Mouse (Mus musculus) heart, adult 8-10 months (tissue): Measurements from ENCODE around the gene Paqr7. TPM values are rescaled to one million over a fixed set of nuclear protein-coding genes. Genes with fewer than 3 reads are reported as not detected.
A peak's percentile ranks its signal among the peaks of the same experiment; 100 is the strongest.

ENCODE experiments used
- DNase-seq: peaks from one replicate; pipeline ENCODE4 v3.0.0; 2022; ENCODE audit warnings: low spot score
- total RNA-seq, 4 experiments: library from RNA; stranded (reverse); gene quantifications; 2 replicates each; pipeline ENCODE4 v1.2.4; 2022

Gene Paqr7
- 10 to 100 TPM; 15.8 to 28.8 (median 20.2) TPM for total RNA-seq

DNA sequence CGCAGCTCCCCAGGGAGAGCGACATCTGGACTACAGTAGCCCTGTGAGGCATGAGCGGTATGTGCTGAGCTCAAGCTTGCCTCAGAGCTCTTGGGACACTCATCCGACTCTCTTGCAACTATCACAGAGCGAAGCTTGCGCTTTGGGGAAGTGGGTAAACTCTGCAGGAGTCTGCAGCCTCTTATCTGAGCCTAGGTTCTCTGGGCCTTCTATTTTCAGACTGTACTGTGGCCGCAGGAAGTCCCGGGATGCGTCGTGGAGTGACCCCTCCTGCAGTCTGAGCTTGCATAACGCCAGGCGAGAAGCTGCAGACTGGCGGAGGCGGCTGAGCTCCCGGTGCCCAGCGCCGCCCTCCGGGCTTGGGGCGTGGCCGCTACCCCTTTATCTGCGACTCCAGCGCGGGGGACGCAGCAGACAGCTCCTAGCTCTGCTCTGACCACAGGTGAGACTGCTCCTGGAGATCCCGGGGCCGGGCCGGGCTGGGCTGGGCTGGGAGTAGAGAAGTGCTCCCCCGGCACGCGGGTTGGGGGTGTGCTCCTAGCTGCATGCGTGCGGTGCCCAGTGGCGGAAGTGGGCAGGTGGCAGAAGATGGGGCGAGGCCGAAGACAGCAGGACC is at the start of gene Paqr7:
Paqr7 (plus strand) TSS at position 103 of the 616 bp plus-strand sequence.
- DNase-seq: peak; percentile 66

DNA sequence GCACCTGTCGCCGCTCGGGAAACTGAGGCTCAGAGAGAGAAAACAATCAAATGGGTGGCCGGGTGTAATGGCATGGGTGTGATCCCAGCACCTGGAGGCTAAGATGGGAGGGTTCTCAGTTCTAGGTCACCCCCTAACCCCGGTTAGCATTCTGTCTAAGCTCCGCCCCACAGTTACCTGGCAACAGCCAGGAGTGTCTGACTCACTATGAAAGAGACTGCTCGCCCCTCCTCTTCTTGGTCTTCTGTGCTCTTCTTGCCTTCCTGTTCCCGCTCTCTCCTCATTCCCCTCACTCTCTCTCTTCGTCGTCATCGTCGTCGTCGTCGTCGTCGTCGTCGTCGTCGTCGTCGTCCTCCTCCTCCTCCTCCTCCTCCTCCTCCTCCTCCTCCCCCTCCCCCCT is 48.5 kb upstream of the Paqr7 start:
- DNase-seq: no peak

DNA sequence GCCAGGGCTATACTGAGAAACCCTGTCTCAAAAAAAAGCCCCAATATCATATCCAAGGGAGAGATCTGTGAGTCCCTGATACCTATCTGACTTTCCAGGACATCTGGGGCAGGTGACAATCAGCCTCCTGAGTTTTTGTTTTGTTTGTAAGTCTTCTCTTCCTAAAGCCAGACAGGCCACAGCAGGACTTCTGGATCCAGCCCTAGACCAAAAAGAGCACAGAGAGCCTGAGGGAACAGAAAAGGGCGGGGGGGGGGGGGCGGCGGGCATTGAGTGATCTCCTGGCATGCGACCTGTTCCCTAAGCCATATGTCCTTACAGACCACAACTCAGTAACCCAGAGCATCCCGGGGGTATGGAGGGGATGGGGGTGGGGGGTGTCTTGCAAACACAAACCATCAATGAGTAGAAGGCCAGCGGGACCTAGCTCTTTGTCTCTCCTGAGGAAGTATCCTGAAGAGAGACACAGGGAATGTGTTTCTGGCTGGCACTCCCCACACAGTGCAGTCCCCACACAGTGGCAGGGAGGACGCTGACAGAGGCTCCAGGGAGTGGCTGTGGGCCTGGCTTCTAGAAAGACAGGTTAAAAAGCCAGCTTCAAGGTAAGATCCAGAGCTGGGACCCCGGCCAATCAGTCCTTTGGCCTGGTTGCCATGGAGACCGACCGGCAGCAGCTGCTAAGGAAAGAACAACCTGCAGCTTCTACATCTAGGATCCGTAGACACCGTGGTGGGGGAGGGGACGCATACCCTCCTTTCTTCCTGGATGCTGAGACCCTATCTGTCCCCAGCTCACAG is 46.7 kb upstream of the Paqr7 start:
- no peak for DNase-seq

DNA sequence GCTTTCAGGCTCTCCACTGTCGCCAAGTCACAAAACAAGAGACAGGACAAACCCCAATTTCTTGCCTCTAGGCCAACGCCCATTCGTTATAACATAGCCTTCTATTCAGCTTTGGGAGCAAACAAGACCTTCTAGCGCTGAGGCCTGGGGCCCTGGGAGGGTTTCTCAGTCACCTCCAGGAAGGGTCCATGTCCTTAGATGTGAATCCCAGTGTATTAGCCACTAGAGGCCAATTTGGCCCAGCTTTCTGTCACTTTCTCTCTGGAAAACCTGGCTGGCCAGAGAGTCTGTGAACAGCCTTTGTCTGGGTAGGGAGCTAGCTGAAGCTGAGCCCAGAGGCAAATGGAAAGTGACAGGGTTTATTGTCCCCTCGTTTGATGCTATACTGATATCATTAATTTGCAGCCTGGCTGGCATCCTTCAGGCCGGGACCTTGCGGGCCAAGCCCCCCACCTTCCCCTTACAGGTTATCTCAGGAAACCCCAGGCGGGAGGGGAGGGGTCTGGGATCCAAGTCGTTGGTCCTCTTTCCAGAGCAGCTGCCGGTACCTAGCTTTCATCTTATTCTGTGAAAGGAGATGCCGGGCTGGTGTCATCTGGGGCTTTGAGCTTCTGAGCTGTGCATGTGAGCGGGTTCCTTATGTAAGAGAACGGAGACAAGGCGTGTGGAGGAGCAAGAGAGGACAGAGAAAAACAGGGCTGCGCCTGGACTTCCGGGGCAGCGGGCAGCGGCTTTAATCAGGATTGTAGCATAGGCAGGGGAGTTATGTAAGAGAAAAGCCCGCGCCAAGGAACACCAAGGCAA is 45.9 kb upstream of the Paqr7 start:
- DNase-seq: no peak

DNA sequence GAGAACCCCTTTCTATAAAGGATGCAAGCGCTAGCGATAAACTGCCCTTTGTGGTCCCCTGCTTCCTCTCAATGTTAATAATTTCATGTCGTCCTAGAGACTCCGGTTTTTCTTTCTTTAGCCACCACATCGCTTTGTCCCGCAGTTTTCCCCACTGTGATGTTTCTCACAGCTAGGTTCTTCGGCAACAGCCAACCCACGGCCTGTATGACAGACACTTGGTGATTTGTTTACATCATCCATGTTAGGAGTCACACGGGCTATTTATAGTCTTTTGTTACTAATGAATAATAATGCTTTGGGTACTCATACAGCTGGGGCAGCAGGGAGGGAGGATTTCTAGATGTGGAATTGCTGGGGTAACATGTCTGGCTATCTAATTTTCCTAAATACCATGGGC is 45.0 kb upstream of the Paqr7 start:
- DNase-seq: no peak

DNA sequence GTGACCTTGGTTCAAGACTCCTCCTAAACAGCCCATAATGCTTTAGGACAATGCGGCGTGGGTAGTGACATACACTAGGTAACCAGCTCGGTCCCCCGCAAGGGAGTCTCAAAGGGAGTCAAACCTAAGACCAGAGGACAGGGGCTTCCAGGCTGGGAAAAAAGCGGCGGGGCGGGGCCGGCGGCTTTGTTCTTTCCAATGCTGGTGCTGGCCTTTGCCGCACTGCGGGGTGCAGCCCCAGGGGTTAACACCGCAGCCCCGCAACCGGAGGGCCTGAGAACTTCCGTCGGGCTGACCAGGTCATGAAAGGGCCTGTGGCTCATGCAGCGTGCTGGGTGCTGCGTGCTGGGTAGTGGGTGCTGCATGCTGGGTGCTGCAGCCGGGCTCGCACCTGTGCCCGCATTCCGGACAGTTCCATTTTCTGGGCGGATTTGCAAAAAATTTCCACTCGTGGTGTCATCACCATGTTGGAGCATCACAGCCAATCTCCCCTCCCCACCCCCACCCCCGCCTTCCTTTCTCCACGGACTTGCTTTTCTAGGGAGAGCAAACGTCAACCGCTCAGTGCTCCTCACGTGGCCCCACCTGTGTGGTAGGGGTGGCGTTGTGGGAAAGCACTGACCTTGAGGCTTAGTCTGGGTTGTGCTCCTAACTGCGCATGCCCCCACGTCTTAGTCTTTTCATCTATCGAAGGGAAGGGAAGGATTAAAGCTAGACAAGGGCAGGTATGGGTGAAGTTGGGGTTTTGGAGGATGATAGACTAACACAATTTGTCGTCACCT is 42.7 kb upstream of the Paqr7 start:
- DNase-seq: no peak

DNA sequence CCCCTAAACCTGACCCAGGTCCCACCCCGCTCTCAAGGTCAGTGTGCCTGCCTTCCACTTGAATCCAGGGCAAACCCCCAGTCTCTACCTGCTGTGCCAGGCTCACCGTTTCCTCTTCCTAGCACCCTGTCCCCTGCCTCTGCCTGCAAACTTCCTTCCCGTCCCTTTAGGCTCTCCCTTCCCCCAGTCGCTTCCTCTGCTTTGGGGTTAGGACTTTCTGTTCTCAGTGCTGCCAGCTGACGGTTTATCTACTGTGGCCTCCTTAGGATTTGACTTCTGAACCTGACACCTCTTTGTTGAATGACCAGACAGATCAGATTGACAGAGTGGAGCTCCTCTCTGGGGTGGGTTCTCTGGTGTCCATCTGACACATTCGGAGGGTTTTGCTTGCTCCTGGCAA is 41.2 kb upstream of the Paqr7 start:
- no peak for DNase-seq

DNA sequence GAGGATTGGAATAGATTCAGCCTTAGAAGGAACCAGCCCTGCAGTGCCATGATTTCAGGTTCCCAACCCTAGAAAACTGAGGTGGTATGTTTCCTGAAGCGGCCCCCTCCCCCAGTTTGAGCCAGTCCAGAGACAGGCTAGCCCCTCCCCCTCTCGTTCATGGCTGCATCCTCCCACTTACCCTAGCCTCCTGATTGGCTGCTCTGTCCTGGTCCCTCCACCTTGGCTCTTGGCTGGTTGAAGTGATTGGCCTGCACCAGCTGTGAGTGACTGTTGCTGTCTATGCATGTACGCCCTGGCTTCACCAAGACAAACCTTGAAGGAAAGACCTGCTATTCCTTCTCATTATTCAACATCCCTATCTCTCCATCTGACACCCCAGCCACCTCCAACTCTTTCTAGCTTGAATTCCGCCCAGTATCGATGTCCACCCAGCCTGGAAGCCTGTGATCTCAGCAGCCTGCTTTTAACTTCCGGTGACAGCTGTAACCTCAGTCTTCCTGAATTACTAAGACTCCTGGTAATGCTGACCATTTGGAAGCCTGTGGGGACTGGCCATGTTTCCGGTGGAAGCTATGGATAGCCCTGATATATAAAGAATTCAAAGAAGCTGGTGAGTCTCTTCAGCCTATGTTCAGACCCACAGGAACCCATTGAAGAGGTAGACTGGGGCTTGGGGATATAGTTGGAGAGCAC is 39.2 kb upstream of the Paqr7 start:
- DNase-seq: no peak

DNA sequence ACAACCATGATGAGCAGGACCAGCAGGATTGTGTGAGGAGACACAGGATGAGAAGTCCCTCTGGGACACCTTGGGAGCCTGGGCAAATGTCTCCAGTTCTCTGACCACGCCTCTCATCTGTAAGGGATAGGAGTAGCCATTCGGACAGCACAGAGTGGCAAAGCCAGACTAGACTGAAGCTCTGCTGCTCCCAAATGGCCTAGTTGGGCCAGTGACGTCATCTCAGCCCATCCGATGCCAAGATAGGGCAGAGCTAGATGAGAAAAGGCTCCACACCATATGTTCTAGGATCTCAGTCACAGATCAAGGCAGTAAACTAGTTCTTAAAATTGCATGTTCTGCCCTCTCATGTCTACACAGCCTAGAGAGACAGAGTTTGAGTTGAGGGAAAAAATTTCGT is 37.6 kb upstream of the Paqr7 start:
- DNase-seq: no peak

DNA sequence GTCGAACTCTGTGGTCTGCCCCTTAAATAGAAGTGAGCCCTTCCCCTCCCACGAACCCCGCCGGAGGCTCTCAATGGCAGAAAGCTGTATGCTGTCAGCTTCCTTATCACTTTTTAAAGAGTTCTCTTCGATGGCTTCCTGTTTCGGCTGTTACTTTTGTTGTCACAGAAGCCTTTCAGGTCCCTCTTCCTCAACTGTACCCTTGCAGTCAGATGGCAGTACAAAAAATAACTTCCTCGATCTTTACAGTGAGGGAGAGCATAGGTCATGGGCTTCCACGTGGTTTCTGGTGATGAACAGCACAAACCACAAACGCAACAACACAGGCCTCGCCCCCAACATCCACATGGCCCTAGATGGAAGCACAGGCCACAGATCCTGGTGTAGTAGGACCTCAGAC is 36.2 kb upstream of the Paqr7 start:
- no peak for DNase-seq

DNA sequence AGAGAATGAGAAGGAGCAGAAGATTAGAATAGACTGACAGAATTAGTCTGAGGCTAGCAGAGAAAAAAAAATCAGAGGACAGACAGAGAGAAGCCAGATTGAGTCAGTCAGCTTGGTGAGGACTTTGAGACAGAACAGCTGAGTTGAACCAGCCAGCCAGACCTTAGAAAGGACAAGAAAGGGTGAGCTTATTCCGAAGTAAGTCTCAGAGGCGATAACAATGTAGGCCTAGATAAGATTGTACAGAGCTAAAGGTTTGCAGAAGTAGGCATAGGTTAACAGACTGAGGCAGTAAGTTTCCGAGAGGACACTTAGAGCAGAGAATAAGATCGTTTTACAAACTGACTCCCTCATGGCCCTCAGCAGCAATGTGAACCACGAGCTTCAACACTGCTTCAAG is 35.2 kb upstream of the Paqr7 start:
- DNase-seq: no peak

DNA sequence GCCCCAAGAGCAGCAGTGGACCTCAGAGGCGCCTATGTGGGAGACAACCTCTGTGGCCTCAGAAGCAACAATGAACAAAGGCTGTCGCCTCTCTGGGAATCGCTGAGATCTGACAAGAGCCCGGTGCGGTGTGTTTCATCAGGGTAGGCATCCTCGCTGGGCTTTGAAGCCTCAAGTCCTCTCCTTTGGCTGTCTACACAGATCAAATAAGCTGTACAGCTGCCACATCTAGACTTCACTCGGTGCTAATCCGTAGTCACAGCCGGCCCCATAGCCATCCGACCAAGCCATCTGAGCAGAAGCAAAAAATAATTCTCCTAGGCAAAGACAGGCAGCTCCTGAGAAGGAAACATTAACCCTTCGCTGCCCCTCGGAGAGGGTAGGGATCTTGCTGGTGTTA is 30.7 kb upstream of the Paqr7 start:
- DNase-seq: no peak

DNA sequence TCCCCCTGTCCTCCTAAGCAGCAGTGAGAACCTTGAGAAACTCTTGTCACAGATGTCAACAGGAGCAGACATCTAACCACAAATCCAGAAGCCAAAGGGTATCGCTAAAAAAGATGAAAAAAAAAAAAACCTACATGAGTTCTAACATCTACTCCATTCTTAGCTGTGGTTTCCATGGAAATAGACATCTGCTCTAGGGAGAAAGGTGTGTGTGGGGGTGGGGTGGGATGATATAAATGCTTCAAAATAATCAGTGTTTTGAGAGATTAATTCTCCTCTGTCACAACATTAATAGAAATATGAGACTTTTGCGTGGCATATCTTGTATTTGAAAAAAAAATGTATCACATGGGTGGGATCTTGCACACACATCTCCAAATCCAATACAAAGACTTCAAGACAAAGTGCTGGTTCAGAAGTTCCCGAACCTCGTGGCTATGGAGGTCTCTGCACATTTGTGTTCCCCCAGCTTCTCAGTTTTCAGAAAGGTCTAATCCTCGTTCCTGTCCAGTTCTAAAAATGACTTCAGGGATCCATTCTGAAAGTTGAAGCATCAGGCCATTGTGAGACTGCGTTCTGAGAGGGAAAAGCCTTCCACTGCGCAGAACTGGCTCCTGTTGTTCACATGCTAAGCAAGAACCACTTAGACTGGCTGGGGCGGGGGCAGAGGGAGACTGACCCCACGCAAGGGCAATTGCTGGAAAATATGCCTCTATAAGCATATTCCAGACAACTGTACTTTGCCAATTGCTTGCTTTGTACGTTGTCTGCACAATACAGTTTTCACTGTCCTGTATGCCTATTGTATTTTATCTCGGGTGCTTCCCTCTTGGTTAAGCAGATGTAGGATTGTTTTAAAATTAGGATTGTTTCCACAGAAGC is 29.9 kb upstream of the Paqr7 start:
- no peak for DNase-seq

DNA sequence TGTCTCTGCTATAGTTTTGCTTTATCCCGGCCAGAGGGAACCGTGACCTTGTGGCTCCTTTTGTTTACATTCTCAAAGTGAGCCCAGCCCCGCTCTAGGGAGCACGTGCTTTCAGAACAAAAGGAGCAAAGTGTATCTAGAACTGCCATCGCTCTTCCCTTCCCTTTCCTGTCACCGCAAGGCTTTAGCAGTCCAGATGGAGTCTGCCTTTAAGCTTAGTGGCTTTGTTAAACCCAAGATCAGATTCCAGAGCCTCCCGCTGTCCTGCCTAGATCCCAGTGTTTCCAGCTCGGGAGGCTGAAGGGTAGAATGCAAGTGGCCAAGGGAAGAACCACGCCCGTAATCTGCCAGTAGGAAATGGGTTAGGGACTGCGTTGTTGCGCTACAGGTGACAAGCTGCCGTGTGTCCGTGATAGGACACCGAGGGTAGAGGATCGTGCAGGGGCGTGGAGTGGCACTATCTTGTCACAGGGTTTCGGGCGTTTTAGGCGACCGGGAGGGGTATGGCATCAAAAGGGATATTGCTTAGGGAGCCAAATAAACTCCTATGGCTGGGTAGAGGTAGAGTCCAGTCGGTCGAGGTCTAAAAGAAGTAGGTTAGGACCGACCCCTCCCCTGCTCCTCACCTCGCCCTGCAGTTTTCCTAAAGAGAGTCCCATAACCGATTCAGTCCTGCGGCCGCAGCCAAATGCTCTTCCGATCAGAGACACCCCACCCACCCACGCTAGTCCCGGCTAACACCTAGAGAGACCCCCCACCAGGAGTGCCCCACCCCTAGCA is 28.9 kb upstream of the Paqr7 start:
- DNase-seq: peak; percentile 26

DNA sequence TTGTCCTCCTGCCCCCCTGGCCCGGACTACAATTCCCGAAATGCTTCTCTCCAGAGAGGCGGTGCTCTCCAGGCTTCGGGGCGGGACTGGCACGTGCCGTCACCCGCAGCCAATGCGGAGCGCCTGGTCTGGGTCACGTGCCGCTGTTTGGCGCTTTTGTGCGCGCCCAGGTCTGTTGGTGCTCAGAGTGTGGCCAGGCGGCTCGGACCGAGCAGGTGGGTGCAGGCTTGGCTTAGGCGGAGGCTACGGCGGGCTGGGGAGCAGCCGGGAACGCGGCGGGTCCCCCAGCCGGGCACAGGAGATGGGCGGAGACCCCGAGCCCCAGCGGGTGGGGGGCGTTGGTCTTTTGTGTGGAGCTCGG is 28.3 kb upstream of the Paqr7 start, which contains the start of gene Stmn1:
Stmn1 (plus strand) TSS at position 106 of the 361 bp plus-strand sequence.
- DNase-seq: peak; percentile 92

DNA sequence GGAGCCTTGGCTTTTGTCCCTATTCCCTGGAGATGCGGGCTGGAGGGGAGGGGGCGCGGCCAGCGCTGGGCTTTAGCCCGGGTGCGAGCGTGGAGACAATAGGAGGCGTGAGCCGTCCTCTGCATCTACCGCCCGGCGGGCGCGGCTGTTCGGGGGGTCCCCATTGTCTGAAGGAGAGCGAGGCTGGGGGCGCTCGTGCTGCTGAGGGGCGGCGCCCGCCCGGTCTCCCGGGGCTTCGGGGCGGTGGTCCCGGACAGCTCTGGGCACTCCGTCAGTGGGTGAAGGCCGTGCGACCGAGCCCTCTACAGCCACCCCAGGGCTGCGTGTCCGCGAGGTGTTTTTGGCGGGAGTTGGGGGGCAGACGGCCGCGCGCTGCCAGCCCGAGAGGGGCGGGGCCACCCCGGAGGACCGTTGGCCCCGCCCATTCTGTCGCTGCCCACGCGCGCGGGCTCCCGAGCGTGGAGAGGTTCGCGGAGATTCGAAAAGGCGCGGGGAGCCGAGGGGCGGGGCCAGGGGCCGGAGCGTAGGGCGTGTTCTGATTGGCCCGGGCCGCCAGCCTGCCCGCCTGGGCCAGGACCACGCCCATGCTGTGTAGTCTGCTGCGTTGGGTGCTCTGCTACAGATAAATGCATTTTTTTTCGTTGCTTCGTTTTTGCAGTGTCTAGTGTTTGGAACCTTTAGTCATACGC is 27.8 kb upstream of the Paqr7 start:
- DNase-seq: peak; percentile 88

DNA sequence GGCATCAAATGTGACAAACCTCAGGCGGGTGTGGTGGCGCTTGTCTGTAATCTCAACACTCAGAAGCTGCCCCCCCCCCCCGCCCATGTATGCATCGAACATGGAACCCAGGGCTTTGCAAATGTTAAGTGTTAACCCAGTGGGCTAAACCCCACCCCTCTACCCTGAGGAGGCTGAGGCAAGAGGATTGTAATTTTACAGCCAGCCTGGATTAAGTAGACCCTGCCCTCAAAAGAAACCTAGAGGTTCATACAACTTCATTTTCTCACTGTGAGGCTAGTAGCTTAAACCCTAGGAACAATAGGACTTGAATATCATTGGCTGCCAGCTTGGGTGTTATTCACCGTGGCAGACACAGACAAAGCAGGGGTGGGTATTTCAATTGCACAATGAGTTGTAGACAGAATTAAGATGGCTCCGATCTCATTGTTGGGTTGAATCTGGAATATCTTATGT is 27.1 kb upstream of the Paqr7 start:
- no peak for DNase-seq

DNA sequence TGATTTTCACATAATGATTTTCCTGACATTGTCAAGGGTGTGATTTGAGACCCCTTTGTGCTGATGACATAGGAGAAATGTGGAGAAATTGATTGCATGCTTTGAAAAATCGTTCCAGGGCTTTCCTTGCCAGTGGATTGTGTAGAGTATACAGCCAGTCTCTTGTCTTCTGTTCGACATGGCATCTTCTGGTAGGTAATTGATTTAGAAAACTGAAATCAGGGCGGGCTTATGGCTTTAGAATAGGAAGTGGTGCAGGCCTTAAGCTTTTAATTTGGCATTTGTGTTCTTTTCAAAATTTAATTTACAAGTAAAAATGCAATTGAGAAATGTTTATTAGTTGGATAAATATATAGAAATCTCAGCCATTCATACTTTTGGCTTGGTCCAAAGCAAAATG is 26.5 kb upstream of the Paqr7 start:
- no peak for DNase-seq

DNA sequence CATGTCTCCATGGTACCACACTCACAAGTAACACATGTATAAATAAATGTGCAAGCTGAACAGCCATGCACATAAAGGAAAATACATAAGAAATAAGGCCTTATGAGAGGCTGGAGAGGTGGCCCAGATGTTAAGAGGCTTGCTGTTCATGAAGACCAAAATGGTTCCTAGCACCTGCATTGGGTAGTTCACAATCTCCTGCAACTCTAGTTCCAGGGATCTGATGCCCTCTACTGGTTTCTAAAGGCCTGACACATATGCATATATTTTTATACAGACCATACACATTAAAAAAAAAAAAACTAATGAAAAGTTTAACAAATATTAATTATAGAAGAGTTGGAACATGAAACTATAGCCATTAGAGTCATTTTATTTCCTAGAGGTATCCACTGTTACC is 25.0 kb upstream of the Paqr7 start:
- DNase-seq: no peak
